Mouse (Mus musculus): ENCODE measurements around the gene Gk5.

Gene Gk5

DNA sequence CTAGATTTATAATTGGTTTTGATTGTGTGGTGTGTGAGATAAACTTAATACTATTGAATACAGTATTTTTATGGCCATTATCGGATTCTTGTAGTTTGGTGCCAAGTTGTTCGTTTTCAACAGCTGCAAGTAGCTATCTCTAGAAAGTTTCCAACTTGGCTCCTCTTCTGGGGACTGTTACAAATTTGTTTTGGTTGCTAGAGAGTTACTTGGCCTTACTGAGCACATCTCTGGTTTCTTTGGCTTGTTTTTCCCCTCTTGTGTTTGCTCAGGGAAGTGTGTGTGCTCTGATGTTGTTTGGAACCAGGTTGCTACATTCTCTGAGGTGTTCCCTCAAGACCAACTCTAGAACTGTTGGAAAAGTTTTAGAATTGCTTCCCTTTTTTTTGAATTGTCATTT is 104.1 kb downstream of the Gk5 start:
- no peak for DNase-seq (ENCODE audit: low spot score in 2 of 2)

DNA sequence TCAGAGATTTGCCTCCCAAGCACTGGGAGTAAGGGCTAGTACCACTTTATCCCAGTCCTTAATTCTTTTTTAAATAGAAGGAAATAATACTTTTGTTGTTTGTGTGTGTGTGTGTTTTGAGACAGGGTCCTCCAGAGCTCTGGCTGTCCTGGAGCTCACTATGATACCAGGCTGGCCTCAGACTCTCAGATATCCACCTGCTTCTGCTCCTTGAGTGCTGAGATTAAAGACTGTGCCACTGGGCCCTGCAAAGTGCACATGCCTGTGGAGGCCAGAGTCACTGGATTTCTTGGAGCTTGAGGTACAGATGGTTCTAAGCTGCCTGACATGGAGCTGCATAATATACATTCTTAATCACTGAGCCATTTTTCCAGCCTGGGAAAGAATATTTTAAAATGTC is 109.1 kb downstream of the Gk5 start:
- DNase-seq (ENCODE audit: low spot score in 2 of 2), result no peak

DNA sequence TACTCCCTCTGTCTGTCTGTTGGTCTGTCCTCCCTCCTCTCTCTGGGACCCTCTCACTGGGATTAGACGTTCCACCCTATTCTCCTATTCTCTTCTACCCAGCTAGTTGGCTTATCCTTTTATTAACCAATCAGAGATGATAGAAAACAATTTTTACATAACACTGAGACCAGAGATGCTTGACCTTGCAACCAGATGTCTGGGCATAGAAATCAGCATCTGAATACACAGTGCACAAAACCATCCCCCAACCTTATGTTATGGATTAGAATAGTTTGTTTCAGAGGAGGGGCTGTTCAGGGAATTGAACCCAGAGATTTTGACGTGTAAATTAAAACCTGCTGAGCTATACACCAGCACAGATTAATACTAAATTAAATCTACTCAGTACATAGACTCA is 111.1 kb downstream of the Gk5 start:
- no peak for DNase-seq (ENCODE audit: low spot score in 2 of 2)
